Mouse (Mus musculus): ENCODE data around the gene Hoxb6.

Gene Hoxb6

DNA sequence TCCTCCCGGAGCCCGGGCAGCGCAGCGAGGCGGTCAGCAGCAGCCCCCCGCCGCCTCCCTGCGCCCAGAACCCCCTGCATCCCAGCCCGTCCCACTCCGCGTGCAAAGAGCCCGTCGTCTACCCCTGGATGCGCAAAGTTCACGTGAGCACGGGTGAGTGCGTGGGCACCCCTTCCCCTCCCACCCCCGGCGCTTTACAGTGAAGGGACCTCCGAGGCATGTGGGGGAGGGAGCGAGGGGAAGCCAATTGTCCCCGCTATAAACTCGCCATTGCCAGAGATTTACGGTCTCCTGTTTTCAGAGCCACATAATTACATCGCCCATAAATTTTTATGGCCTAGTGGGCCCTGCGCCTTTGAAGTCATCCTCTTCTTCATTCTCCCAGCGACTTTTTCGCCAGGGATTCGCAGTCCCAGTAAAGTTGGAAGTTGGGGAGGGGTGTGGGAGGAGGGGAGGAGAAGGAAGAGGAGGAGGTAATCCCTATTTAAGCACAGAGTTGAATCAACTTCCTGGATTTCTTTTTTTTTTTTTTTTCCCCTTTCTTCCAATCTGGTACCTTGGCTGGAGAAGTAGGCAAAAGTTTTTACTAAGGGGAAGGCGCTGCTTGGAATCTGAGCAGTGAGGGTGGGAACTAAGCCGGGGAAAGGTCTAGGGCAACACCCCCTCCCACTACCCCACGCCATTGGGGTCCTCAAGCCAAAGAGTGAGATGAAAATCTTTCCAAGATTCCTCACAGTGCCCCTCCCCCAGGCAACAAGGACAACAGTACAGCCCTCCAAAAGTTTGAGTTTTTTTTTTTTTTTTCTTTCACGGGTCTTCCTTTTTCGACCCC is 27.0 kb downstream of the Hoxb6 start:
- no peak for DNase-seq

DNA sequence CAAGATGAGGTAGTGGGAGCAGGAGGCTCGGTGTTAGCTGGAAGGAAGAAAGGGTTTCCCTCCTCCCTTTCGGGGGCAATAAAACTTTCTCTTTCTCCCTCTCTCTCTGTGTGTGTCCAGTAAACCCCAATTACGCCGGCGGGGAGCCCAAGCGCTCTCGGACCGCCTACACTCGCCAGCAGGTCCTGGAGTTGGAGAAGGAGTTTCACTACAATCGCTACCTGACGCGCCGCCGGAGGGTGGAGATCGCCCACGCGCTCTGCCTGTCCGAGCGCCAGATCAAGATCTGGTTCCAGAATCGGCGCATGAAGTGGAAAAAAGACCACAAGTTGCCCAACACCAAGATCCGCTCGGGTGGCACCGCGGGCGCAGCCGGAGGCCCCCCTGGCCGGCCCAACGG is 27.6 kb downstream of the Hoxb6 start:
- no peak for DNase-seq

DNA sequence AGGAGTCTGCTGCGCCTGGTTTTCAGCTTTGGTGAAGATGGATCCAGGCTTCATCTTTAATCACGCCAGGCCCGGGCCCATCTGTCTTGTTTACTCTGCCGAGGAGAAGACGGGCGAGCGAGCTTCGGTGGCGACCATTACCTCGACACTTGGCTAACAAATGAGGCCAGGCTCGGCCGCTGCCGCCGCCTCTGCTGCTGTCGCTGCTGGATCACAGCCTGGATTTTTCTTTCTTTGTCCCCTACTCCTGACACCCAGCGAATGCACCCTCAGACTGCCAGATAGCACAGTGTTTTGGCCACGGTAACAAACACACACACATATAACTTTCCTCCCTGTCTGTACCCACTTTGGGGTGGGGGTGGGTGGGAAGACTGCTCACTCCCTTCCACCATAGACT is 28.4 kb downstream of the Hoxb6 start:
- DNase-seq, result no peak

DNA sequence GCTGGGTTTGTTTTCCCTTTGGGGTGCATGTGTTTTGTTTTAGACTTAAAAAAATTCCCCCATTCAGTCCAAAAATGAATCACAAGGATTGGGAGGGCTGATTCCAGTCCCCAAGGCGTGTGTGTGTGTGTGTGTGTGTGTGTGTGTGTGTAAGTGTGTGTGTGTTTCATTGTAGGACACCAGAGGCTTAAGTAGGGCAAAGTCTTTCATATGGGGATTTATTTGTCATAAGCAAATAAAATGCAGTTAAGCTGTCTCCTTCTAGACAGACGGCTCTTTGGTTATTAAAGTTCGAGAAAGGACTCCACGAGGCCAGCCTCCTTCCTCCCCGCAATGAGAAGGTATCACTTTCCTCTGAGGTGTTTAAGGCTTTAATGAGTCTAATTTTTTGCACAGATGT is 29.6 kb downstream of the Hoxb6 start:
- no peak for DNase-seq

DNA sequence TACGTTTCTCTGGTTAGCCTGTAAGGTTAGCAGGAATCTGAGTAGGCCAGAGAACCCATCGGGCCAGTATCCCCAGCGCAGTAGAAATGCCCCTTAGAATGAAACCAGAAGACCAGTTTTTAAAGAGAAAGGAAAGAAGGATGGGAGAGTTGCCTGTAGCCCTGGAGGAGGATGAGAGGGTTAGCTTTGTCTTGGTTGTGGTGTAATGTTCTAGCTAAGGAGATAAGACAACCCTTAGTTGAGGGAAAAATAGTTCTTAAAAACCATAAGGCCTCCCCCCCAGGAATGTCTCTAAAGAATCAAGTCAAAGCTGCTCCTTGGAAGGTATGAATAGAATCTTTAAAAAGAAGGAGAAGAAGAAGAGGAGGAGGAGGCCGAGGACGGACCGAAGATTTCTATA is 30.5 kb downstream of the Hoxb6 start:
- no peak for DNase-seq

DNA sequence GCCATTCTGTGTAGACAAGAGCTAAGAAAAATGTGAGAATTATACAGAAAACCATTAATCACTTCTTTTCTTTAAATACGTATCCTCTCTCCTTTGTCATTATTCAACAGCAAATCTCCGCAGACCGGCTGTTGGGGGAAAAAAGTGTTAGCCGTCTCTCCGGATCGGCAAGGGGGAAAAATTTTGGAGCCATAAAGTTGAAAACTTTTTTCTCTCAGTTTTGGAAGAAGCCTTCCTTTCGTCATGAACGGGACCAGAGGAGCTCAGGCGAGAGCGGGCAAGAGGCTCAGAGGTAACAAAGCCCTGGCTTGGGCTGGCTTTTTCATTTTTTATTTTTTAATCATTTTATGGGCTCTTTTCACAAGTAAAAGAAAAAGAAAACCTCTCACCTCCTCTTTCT is 30.9 kb downstream of the Hoxb6 start, which contains the start of gene Hoxb3:
Gene Hoxb3 (plus strand): TSS at position 173 of the 400 bp plus-strand sequence.
- no peak for DNase-seq

DNA sequence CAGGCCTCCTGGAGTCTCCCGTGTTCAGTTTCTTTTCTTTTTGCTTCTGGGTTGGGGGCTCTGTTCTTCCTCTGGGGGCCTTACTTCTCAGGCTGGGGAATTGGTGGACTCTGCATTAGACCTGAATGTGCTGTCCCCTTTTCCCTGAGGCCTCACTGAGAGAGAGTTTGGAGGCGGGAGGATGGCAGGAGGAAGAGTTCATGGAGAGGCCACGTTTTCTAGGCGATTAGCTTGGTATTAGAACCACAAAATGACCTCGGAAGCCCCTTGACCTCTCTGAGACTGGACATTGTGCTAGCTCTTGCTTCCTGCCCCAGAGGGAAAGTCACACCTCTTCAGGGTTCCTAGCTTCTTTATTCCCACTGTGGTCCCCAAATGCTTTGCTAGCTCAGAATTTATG is 31.8 kb downstream of the Hoxb6 start:
- DNase-seq, result no peak

DNA sequence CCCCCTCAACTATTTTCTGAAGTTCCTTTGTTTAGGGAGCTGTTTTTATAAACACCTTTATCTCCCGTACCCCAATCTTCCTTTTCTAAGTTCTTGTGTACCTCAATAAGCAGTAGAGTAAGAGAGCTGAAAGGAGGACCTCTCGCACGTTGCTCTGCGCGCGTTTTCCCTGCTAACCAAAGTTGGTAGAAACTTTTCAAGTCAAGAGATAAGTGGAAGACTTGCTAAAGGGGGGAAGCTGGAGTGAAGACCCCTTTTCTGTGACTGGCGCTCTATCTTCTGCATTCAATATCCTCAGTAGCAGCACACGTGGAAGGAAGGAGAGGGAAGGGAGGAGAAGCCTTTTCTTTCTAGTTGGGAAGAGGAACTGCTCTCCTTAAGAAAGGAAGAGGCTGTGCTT is 32.7 kb downstream of the Hoxb6 start:
- DNase-seq, result no peak

DNA sequence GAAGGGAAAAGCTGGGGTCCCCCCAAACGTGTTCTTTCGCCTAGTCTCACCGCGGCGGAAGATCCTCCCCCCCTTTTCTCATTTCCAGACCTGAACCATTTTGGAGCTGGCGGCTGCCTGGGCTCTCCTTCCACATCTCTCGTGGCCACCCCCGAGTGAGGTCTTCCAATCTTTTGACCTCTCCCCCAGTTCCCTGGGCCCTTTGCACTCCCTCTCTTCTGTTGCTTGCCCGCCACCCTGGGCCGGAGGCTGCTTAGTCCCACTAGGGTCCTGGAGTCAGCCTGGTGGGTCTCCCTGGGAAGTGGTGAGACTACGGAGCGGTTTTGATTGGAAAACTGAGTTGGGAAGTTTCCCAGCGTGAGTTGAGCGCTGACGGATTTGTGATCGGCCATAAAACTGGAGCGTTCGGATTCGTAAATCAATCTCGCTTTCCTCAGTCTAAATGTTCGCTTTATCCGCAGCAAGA is 33.5 kb downstream of the Hoxb6 start:
- DNase-seq, result no peak

DNA sequence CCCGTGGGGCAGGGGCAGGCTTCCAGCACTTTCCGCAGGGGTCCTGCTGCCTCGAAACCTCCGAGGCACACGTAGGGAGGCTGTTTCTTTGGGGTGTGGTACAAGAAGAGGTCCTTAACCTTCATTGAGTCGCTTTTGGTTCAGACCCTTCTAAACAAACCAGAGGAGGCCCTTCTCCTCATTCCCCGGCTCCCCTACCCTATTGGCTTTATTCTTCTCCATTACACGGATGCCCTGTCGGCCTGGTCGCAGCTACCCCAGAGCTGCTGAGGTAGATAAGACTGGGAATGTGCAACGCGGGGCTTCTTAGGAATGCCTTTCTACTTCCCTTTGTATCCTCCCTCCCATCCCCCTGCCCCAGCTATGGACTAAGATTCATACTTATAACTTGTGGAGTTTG is 34.4 kb downstream of the Hoxb6 start:
- no peak for DNase-seq

DNA sequence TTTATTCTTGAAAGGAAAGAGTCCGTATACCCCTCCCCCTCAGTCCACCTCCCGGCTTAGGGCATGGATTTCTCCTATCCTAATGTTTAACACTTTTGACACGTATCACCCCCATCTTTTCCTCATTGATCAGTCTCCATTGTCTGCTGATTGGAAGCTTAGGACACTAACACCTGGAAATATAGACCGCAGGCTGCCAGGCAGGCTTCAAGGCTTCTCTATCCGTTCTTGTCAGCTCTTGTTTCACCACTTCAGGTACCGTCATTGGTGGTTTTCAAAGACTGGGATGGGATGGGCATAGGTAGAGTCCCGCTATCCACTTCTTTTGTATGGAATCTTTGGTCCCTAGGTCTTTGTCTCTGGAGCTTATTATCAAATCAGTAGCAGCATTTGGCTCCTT is 34.8 kb downstream of the Hoxb6 start:
- no peak for DNase-seq

DNA sequence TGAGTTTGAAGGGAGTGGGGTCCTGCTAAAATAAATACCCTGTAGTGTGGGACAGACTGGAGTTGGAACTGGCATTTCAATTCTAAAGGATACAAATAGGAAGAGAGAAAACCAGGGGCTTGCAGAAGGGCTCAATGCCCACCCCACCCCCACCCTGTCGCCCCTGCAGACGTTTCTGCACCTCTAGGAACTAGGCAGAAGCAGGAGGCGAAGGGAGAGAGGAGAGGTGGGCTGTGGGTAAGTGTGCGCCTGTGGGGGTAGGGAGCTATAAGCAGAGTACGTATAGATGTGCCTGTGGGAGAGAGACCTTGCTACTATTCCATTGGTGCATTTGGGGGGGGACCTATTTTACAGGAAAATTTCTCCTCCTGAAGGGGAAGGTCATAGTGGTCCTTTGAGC is 35.5 kb downstream of the Hoxb6 start:
- DNase-seq, result no peak

DNA sequence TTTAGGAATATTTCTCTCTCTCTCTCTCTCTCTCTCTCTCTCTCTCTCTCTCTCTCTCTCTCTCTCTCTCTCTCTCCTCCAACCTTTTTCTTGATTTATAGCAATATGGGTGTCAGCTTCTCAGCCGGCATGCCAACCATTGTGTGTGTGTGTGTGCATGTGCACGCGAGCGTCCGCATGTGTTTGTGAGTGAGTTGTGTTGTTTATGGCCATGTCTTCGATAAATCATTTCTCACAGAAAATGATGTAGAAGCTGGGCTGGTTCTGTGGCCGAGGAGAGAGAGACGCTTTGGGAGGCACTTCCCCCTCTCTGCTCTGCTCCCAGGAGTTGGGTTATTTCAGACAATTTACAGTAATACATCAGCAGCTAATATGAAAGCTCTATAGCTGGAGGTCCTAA is 36.3 kb downstream of the Hoxb6 start:
- DNase-seq, result no peak

DNA sequence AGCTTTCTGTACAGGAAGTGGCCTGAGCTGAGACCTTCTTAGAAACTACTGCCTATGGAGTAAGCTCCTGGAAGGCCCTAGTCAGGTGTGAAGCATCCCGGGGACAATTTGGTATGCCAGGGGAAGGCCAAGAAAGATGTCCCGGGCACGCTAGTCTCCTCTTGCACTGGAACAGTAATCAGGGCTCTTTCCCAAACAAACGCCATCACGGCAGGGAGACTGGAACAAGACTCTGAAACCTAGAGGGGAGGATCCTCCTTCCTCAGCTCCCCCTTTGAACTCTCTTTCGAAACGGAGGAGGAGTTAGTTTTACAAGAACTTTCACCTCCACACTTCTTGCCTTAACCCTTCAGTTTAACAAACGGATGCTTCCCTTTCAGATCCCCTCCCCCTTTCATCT is 39.8 kb downstream of the Hoxb6 start:
- DNase-seq, result no peak

DNA sequence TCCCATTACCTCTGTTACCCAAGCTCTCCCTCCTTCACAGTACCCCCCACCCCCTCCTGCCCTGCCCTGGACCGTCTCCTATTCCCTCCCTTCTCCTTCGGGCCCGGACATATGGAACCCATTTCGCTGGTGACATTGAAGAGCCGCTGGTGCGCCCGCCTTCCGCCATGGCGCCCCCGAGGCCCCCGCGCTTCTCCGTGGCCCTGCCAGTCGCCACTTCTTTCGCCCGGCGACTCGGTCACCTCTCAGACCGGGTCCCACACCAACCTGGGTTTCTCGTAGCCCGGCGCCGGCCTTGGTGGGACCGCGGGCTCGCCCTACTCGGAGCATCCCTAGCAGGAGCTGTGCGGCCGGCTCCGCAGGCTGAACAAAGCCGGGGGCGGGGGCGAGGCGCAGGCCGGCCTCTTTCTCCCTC is 40.3 kb downstream of the Hoxb6 start:
- no peak for DNase-seq

DNA sequence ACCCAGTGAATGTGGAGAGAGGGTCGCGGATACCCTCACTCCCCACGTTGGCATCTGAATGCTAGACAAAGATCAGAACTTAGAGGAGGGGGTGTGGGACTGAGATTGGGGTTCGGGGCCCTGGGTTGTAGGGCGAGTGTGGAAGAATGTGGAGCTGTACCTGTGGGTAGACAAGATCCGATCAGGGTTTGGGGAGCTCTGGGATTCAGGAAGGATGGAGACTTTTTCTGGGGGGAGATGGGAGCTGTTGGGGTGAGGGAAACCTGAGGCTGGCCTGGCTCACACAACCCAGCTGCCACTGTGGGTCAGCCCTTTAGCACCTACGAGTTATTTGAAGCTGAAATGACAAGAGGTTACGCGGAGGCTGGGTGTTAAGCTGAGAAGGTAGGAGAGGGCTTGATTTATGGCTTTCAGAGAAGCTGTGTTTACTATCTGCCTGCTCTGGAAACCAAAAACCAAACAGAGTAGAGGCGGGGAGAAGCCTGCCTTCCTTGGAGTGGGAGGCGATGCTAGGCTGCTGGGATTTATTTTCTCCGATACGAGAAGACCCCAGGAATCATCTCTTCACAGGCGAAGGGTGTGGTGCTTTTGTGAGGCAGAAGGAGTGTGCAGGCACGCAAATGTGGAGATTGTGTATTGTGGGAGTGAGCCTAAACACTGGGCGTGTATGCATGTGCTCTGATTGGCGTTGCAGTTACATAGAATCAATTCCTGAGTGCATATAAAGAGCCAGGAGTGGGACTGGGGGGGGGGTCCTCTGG is 41.1 kb downstream of the Hoxb6 start:
- DNase-seq, result no peak

DNA sequence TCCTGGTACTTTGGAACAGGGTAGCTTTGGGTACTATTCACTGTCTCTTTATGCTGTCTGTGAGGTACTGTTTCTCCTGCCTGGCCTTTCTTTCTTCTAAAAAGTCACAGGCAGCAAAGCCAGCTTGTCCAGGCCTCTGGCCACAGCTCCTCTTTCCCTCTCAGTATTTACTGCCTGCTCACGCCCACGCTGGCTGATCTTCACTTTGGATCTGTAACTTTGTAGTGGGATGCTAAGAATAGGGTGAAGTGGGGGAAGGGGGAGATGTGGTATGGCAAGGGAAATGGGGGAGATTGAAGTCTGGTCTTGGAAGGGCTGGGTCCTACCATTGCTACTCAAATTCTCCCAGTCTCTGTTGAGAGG is 41.7 kb downstream of the Hoxb6 start:
- DNase-seq, result no peak

DNA sequence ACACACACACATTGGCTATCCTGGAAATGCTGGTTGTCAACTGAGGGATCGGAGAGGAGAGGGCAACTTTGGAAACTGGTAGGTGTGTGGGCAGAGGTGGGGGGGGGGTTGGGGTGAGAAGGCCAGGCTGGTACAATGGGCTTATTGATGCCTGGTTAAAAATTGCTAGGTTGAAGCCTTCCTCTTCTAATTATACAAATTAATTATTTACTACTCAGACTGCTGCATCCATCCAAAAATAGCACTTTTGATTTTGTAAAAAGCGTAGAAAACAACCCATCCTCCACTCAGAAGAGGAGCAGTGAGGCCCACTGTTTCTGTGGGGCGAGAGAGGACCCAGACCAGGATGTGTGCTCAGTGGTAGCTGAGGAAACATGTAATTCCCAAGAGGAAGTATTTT is 42.7 kb downstream of the Hoxb6 start:
- no peak for DNase-seq

DNA sequence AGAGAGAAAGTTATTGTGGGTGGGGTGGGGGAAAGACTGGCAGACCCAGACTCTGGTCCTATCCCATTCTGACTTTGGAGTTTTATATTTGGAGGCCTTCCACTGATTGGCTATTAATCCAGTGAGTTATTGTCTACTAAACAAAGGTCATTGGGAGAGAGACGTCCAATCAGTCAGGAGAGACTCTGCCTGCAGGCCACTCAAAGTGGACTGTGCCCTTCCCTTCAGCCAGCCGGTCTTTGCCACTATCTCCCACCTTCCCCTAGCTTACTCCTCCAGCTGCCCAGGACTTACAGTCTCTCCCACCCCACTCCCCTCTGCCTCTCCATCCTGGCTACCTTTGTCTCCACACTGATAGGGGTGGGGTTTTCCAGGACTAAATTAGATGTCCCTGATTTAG is 44.3 kb downstream of the Hoxb6 start:
- DNase-seq, result no peak

DNA sequence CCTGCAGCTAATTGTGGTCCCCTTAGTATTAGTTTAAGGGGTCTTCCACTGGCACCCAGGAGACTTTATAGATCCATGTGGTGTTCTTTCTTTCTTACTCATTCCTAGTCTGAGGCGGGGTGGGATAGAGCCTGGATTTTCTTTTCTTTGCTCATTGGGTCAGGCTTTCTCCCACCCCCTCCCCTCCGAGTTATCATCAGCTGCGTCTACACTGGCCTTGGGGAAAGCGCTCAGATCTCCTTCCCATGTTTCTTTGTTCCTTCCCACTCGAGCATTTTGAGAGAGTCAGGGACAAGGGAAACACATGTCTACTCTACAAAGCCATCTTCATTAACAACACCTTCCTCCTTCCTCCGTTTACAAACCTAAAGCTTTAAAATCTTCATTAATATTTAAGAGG is 44.8 kb downstream of the Hoxb6 start:
- DNase-seq, result no peak

DNA sequence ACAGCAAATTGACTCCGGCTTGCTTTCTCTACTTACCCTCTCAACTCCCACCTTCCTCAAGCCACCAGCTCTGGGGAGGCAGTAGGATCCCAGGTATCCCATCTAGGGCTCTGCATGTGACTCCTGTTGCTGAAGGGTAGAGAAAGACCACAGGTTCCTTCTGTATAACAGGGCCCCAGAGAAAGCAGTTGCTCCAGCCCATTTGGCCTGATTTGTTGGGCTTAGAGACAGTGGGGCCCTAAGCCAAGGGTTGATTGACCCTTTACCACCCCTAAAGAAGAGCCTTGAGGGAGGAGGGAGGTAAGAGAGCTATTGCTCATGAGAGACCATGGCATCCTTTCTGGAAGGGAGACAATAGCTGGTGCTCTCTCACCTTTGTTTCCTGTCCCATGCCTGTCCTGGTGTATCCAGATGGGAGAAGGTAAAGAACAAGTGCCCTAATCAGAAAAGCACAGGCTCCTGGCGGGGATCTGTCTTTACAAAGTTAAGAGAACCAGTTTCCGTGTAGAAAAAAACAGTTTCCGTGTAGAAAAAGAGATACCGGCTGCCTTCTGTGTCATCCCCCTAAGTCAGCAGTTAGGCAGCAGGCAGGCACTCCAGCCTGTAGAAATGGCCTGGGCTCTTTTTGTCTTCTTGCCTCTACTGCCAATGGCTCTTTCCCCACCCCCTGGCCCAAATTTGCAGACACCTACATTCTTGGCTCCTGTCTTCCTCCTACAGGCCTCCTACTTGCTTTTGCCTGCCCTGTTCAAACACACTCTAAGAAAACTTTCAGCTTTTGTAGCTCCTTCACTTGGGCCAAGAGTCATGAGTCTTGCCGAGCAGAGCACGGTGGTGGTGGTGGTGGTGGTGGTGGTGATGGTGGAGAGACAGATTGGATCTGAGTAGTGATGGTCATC is 46.9 kb downstream of the Hoxb6 start:
- no peak for DNase-seq

DNA sequence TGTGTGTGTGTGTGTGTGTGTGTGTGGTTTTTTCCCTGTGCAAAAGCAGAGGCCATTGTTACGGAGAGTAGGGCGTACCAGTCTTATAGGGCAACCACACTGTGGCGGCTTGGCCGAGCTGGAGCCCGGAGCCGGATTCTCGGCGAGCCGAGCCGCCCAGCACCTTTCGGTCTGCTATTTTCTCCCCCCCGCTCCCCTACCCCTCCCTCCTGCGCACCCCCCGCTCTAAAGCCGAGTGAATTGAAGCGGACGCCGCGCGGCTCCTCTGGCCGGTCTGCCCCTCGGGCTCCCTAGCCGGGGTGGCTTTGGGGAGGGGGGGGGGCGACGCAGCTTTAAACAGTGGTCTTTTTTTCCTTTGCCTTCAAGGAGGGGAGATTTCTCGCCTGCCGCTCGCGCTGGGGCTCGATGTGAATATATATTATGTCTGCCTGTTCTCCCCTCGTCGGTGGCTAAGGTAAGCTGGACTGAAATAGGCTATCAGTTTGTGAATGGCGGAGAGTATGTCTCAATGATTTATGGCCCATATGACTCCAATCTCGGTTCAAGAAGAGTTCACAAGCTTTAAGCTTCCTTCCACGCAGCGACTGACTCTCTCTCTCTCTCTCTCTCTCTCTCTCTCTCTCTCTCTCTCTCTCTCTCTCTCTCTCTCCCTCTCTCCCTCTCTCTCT is 48.6 kb downstream of the Hoxb6 start:
- no peak for DNase-seq
